Mouse (Mus musculus): ENCODE data around the gene Olfr551. TPM values are rescaled to one million over a fixed set of nuclear protein-coding genes. Genes with fewer than 3 reads are reported as not detected.

Gene Olfr551
- polyA plus RNA-seq, 1 experiment: not detected

DNA sequence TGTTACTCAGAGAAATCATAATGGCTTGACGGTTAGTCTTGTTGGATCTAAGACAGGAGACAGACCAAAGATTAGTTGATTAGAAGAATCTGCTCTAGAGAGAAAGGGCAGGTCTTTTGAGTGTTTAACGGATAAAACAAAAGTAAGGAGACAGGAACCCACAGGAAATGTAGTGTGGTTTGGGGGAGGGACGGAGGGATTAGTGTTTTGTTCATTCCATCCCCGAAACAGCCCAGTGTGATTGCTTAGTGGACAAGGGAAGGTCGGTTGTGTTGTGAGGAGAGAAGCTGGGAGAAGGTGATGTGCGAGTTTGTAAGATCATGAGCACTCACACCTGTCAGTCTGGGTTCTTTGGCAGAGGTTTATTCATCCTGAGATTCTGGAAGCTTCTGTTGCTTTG lies 15.7 kb downstream of the Olfr551 start:
- no peak overlapping the region for H3K27ac ChIP-seq (ENCODE audit: insufficient read depth, low read depth, low read length)
- no peak overlapping the region for H3K4me3 ChIP-seq (ENCODE audit: low read depth, low read length)
- H3K4me1 ChIP-seq (ENCODE audit: control insufficient read depth, insufficient read depth, insufficient read length, low read length): no peaks in the 10 kb centered on the region
- 56% methylated on average over 6 of the region's 6 CpGs for WGBS
- H3K36me3 ChIP-seq (ENCODE audit: control insufficient read depth, insufficient read depth, low read length): no peaks in the 10 kb centered on the region
- TF ChIP-seq CTCF (IDR thresholded peaks at IDR 0.05; ENCODE audit: extremely low read depth, insufficient read length, insufficient replicate concordance, low read depth, low read length) (no peak), POLR2A (IDR thresholded peaks at IDR 0.05; ENCODE audit: low read depth, low read length) (no peak)
- no peaks in the 10 kb centered on the region for H3K27me3 ChIP-seq (ENCODE audit: control insufficient read depth, insufficient read depth, low read length)

DNA sequence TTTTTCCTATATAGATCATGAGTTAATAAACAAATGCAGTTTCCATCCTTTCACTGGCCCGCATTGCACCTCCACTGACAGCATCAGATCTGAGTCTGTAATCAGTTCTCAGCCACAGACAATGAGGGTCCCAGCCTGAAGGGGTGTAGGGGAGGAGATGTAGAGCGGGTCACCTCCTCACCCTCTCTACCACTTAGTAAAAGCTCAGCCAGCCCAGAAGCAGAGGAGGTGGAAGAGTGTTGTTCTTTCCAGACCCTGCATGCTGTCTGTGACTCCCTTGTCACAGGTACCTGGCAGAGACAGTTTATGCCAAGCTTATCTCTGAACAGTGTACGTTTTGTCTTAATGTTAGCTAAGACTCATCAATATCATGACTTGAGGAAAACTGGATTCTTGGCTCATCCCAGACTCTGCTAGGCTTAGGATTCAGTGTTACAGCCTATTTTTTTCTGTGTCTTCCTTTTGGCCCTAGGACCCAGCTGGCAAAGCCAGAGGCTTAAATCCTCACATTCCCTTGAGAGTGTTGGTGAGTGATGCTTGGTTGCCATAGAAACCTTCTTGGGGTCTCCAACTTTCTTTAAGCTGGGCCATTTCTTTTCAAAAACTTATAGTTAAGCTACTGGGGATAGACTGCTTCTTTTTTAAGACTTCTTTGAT lies 18.4 kb downstream of the Olfr551 start:
- H3K27ac ChIP-seq (ENCODE audit: insufficient read depth, low read depth, low read length): no peak overlapping the region
- no peaks in the 10 kb centered on the region; the same call in 1 of the 2 replicates for H3K27me3 ChIP-seq (ENCODE audit: control insufficient read depth, insufficient read depth, low read length)
- 79% methylated on average over 3 of the region's 3 CpGs for WGBS
- H3K4me1 ChIP-seq (ENCODE audit: control insufficient read depth, insufficient read depth, insufficient read length, low read length): no peaks in the 10 kb centered on the region
- no peak overlapping the region for H3K4me3 ChIP-seq (ENCODE audit: low read depth, low read length)
- H3K36me3 ChIP-seq (ENCODE audit: control insufficient read depth, insufficient read depth, low read length): no peaks in the 10 kb centered on the region
- no peak for TF ChIP-seq POLR2A (IDR thresholded peaks at IDR 0.05; ENCODE audit: low read depth, low read length)
- no peak for TF ChIP-seq CTCF (IDR thresholded peaks at IDR 0.05; ENCODE audit: extremely low read depth, insufficient read length, insufficient replicate concordance, low read depth, low read length)

DNA sequence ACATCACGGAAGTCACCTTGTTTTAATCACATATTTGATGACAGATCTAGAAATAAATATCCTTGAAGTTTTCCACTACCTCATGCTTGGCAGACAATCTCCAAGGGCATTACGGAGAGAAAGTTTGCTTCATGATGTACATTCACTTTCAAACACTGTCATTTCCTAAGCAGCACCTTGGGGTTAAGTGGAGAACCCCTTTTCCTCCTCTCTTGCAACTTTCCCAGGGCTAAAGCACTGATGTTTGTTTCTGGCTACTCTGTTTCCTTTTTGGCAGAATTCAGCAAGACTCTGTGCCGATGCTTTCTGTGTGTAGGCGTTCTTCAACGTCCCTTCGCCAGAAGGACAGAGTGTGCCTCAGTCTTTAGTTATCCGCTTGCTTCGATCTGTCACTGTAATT lies 20.5 kb downstream of the Olfr551 start, which contains the start of gene Olfr550:
Gene Olfr550, plus strand, starts transcription at position 301 of the 400 bp plus-strand sequence.
- 87% methylated on average over 8 of the region's 8 CpGs for WGBS
- no peak for TF ChIP-seq CTCF (IDR thresholded peaks at IDR 0.05; ENCODE audit: extremely low read depth, insufficient read length, insufficient replicate concordance, low read depth, low read length)
- TF ChIP-seq POLR2A (IDR thresholded peaks at IDR 0.05; ENCODE audit: low read depth, low read length): no peak

DNA sequence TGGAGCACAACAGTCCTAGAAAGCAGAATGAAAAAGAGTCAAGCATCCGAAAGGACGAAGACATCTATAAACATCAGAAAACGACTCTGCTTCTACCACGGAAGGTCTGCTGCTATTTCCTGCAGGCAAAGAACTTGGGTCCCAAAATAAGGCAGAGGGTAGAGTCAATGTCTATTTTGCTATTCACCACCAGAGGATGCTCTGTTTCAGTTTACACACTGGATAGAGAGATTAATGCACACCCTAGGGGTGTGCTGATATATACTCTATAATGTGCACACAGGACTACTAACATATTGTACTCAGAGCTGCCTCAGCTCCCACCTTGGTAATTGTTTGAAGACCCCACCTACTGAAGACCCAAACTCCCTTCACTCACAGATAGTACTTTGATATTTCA lies 25.5 kb downstream of the Olfr551 start:
- Histone ChIP-seq H3K27ac (ENCODE audit: insufficient read depth, low read depth, low read length) (no peak overlapping the region), H3K4me1 (ENCODE audit: control insufficient read depth, insufficient read depth, insufficient read length, low read length) (peaks cover 4% of the 10 kb centered on the region; the same call in 1 of the 2 replicates), H3K27me3 (ENCODE audit: control insufficient read depth, insufficient read depth, low read length) (no peaks in the 10 kb centered on the region; the same call in 1 of the 2 replicates), H3K36me3 (ENCODE audit: control insufficient read depth, insufficient read depth, low read length) (peaks cover 16% of the 10 kb centered on the region), H3K4me3 (ENCODE audit: low read depth, low read length) (no peak overlapping the region)
- 94% methylated on average over 4 of the region's 4 CpGs for WGBS
- TF ChIP-seq CTCF (IDR thresholded peaks at IDR 0.05; ENCODE audit: extremely low read depth, insufficient read length, insufficient replicate concordance, low read depth, low read length) (no peak), POLR2A (IDR thresholded peaks at IDR 0.05; ENCODE audit: low read depth, low read length) (no peak)

More for the DNA sequence above, 20.5 kb downstream of the Olfr551 start, which contains the start of gene Olfr550:
- Histone ChIP-seq H3K27ac (ENCODE audit: insufficient read depth, low read depth, low read length) (no peak within 1 kb of the TSS), H3K36me3 (ENCODE audit: control insufficient read depth, insufficient read depth, low read length) (no peaks in the 10 kb centered on the region), H3K27me3 (ENCODE audit: control insufficient read depth, insufficient read depth, low read length) (no peaks in the 10 kb centered on the region; the same call in 1 of the 2 replicates), H3K4me3 (ENCODE audit: low read depth, low read length) (no peak within 1 kb of the TSS), H3K4me1 (ENCODE audit: control insufficient read depth, insufficient read depth, insufficient read length, low read length) (no peaks in the 10 kb centered on the region)

DNA sequence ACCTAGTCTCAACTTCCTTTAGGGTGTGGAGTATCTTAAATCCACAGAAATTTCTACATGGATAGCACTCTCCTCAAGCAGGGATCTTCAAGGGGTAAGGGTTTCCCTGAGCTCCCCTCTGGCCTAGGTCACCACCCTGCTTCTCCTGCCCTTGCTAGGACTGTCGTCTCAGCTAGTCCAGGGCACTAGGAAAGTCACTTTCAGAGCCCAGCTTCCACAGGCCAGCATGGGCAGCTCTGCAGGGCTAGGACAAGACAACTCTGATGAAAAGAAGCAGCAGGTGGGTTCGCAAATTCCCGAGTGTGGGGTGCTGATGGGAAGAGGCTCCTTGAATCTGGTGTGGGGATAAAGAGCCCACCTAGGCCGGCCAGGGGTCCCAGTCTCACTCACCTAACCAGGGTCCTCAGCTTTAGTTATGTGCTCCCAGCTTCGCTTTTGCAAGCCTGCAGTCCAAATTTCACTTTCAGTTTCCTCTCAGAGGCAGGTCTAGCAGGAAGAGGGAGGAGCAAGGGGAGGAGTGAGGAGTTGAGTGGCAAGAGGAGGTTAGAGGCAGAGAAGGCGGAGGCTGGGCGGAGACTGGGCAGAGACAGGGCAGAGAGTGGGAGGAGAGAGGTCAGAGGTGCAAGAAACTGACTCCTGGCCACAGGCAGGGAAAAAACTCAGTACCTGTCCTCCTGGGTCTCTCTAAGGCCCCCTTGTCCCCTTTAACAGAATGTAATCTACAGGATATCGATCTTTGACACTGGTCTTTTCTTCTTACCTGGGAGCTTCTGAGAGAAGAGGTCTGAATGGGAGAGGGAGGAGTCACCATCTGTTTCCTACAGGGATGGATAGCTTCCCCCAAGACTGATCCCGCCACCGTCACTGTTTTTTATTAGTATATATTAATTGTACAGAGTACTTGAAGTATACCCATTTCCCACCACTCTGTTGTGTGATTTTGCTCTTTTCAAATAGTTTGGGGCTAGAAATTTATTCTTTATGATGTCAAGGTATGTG lies 26.4 kb downstream of the Olfr551 start, which contains the start of gene Trim21:
Gene Trim21, minus strand, starts transcription at position 488 of the 999 bp plus-strand sequence.
- Histone ChIP-seq H3K27ac (ENCODE audit: insufficient read depth, low read depth, low read length) (peak within 1 kb of the TSS; percentile 54), H3K36me3 (ENCODE audit: control insufficient read depth, insufficient read depth, low read length) (peaks cover 25% of the 10 kb centered on the region), H3K4me1 (ENCODE audit: control insufficient read depth, insufficient read depth, insufficient read length, low read length) (peaks cover 4% of the 10 kb centered on the region; the same call in 1 of the 2 replicates), H3K4me3 (ENCODE audit: low read depth, low read length) (peak within 1 kb of the TSS; percentile 87), H3K27me3 (ENCODE audit: control insufficient read depth, insufficient read depth, low read length) (no peaks in the 10 kb centered on the region; the same call in 1 of the 2 replicates)
- WGBS: 5% methylated on average over 10 of the region's 10 CpGs
- TF ChIP-seq CTCF (IDR thresholded peaks at IDR 0.05; ENCODE audit: extremely low read depth, insufficient read length, insufficient replicate concordance, low read depth, low read length) (no peak), POLR2A (IDR thresholded peaks at IDR 0.05; ENCODE audit: low read depth, low read length) (peak; percentile 49; the same call in 1 of the 2 replicates)

DNA sequence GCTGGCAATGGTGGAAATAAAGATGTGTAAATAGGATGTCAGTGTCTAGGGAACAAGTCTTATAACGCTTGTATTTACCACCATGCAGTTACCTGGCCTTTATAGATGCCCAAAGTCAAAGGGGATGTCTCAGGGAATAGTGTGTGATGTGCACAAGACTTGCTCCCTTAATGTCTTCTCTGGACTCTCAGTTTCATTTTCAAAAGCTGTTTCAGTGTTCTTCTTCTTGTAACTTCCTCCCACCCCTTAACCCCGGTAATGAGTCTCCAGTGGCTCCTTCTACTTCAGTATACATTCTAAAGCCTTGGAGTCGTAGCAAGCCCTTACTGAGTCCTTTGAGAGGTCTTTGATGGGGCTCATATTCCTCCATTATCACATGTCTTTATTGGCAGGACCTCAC lies 38.4 kb downstream of the Olfr551 start:
- Histone ChIP-seq H3K4me3 (ENCODE audit: low read depth, low read length) (no peak overlapping the region), H3K27ac (ENCODE audit: insufficient read depth, low read depth, low read length) (no peak overlapping the region), H3K36me3 (ENCODE audit: control insufficient read depth, insufficient read depth, low read length) (peaks cover 3% of the 10 kb centered on the region; the same call in 1 of the 2 replicates), H3K4me1 (ENCODE audit: control insufficient read depth, insufficient read depth, insufficient read length, low read length) (no peaks in the 10 kb centered on the region), H3K27me3 (ENCODE audit: control insufficient read depth, insufficient read depth, low read length) (no peaks in the 10 kb centered on the region)
- no peak for TF ChIP-seq POLR2A (IDR thresholded peaks at IDR 0.05; ENCODE audit: low read depth, low read length)
- TF ChIP-seq CTCF (IDR thresholded peaks at IDR 0.05; ENCODE audit: extremely low read depth, insufficient read length, insufficient replicate concordance, low read depth, low read length): no peak
- 63% methylated on average over 3 of the region's 3 CpGs for WGBS
